Mouse (Mus musculus) naive thymus-derived CD4-positive, alpha-beta T cell, adult 2 months (primary cell): ENCODE data around the gene Dgat2.

Experiments
- DNase-seq: peaks from one replicate; pipeline ENCODE4 v3.0.0-alpha.2; 2011; ENCODE audit warnings: low read depth

Gene Dgat2

DNA sequence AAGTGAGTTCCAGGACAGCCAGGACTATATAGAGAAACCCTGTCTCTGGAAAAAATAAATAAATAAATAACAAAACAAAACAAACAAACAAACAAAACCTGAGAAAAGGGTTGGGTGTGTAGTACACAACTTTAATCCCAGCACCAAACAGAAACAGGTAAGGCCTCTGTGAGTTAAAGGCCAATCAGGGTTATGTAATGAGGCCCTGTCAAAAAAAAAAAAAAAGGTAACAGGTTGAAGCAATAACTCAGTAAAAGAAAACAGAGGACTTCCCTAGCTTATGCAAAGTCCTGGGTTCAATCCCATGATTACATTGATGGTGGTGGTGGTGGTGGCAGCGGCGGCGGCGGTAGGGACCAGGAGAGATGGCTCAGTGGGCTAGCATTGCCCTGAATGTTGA is 45.0 kb downstream of the Dgat2 start:
- DNase-seq, result no peak

DNA sequence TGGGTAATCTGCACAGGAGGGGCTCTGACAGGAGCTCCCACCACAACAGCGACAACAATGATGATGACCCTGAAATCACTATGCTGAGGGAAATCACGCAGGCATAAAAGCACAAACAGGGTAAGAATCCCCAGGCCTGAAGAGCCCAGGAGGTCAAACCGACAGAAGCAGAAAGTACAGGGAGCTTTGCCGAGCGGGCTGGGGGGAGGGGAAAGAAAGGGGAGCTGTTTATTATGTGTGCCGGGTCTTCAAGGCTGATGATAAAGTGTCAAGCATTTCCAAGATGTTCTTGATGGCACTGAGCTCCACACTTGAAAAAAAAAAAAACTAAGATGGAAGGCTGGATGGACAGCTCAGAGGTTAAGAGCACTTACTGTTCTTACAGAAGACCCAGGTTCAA is 45.7 kb downstream of the Dgat2 start:
- DNase-seq, result no peak

DNA sequence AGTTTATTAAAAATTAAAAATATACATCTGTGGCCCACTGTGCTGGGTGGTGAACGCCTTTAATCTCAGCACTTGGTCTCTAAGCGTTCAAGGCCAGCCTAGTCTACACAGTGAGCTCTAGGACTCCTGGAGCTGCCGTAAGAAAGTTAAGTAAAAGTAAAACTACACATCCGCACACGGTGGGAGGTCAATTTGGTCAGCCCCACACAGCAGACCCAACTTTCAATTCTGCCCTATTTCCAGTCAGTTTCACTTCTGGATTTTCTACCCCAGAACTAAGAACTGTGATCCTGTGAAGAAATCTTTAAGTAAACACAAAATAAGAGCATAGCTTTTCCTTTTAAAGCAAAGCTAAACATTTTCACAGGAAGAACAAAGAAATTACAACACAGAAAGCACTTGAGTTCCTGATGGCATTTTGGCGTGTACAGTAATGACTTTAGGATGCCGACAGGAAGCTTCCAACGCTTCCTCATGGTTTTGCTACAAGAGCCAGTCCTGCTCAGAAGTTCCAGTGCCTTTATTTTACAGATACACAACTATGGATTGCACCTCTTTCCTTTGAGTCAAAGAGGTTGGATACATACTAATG is 48.6 kb downstream of the Dgat2 start:
- no peak for DNase-seq

DNA sequence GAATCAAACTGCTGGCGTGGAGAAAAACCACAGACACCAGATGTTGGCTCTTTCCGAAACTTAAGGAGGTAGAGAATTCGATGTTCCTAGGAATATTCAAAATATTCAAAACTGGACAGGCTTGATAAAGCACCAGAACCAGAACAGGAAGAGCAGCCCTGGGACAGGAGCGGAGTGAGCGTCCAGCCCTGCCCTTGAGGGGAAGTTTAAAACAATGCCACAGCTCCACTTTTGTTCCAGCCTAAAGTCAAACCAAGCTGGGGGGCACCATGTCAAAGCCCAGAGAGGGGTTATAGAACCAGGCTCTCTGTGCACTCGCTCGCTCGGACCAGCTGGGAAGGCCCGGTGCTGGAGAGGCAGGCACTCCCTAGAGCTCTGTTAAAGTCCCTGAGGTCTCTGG is 49.9 kb downstream of the Dgat2 start:
- no peak for DNase-seq

DNA sequence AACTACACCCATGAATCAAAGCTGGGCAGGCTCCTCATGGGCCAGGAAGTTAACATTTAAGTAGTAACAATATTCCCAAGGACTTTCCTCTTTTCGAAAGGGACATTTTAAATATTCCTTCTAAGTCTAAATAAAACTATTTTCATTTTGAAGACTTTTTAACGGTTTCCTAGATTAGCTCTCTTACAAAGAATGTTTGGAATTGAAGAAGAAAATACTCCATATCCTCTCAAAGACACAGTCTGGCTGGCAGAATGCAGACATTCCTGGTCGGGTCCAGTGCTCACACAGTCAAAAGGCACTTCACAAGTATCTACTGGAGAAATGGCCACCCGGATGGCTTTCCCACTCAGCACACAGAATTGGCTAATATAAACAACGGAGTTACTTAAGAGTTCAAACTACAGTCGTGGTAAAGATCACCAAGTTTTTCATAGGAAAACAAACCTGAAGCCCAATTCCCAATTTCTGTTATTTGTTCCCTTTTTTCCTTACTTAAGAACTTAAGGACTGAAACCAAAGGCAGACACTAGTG is 50.6 kb downstream of the Dgat2 start:
- DNase-seq, result no peak

DNA sequence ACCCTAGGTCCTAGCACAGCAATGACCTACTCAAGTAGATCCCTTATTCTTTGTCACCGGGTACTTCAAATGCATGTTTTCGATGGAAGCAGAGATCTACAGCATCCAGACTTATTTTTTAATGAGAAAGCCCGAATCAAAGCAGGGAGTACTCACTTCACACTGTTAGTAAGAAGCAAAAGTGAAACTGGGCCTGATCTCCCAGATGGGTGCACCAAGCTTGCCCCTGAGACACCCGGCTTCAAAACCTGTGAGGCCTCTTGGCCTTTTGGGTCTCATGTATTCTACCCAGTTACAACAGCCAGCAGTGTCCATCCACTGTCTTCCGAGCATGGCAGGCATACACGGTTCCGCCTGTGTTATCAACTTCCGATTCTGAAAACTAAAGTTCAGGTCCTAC is 53.6 kb downstream of the Dgat2 start:
- DNase-seq, result peak; percentile 37

DNA sequence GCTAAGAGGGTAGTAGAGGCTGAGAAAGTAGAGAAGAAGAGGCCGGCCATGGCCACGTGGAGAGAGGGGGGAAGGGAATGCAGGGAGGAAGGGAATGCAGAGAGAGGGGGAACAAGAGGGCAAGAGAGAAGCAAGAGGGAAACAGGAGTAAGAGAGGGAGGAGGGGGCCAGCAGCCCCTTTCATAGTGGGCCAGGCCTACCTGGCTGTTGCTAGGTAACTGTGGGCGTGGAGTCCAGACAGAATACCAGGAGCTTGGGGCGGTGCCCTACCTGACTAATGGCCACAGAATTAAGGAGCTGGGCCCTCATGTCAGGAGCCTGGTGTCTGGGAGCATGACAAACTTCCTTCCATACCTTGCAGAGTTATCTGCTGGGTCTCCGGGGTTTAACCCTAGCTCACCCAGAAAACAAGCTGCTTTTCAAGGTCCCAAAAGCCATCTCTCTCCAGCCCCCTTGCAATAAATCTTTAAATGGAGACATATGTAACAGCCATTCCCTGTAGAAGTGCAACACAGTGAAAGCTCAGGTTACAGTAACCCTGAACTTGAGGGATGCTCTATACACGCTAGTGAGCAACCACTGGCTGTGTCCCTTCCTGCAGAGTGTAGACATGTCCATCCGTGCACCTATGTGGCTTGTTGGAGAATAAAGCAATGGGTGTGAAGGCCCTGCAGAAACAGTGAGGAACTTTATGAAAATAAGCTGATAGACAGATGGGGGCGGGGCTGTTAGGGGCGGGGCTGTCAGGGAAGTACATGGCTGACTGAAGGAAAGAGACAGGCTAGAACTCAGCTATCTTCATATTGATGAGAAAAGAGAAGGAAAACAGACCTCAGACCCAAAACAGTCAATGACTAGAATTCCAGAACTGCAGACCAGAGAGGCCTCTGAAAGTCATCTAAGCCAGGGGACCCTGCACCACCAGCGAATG is 54.2 kb downstream of the Dgat2 start:
- no peak for DNase-seq

DNA sequence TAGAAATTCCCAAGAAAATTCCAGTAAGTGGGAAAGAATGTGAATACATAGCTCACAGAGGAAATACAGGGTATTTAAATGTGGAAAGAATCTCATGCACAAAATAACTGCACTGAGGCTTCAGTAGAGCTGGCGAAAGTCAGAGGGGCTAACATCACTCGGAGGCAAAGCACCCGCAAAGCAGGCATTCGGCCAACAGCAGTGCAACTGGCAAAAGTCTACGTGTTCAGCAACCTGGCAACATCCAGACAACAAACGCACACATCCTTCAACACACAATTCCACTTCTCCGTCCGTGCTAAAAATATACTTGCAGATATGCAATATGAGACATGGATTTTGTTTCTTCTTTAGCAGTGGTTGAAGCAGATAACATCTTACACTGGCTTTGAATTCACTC is 56.5 kb downstream of the Dgat2 start:
- DNase-seq, result no peak

DNA sequence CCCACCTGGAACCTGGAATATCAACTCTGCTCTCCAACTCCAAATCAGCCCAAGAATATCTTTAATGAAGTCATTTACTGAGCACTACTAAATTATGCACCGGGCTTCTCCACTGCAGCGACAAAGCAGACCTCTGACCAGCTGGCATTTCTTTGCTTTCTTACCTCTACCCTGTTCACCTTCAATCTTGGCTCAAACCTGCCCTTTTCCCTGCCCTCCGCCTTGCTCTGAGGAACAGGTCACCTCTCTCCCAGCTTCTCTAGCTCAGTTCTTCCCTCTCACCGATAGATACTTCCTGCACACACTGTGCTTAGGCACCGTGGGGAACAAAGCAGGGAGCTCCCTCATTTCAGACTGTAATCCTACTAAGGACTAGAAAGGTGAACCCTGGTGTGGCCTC is 59.9 kb downstream of the Dgat2 start:
- DNase-seq, result no peak

DNA sequence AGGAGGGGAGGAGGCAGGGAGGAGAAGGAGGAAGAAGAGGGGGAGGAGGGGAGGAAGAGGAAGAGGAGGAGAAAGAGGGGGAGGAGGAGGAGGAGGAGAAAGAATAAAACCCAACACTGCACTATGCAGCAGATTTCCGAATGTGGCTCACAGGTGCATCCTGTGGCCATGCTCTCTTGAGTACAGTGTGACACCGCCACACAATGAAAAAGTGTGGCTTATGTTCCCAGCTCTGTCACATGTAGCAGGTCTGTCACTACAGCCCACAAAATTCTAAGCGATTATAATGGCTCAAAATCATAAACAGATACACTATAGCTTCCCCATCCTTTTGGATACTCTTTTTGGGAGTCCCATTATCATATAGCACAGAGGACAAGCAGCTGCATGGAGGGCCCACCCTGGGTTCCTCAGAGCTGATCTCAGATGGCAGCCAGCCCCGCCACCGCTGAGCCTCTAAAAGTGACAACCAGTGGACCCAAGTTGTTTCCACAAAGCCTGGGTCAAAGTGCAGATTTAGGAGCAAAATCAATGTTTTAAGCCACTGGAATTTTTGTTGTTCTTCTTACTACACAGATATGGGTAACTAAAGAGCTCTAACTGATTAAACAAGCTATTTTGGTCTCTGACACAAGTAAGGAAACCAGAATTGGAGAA is 61.5 kb downstream of the Dgat2 start:
- no peak for DNase-seq

DNA sequence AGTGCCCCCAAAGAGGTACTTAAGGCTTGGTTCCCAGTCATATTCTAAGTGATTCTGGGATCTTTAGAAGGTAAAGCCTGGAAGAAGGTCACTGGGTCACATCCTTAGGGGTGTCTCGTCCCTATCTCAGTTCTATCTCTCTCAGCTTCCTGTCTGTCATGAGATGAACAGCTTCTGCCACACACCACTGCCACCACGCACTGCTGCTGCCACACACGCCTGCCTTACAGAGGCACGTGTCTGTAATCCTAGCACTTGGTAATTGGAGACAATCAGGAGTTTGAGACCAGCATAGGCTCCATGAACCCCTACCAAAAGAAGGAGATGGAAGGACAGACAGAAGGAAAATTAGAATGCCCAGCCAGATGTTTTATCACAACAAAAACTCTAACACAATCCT is 62.4 kb downstream of the Dgat2 start:
- no peak for DNase-seq

DNA sequence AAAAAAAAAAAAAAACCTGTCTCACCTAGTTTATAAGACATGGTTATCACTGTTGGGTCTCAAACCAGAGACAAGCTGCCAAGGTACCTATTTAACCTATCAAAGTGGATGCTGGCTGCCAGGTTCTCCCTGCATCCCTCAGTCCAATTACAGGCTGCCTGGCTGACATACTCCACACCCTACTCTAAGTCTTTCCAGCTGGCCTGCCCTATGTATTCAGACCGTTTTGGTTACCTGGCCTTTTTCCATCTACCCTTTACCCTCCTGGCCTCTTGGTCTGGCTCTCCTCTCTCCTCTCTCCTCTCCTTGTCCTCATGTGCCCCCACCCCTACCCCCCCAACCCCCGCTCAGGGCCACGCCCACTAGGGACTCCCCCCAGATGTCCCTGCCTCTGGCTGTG is 65.7 kb downstream of the Dgat2 start:
- DNase-seq, result no peak

DNA sequence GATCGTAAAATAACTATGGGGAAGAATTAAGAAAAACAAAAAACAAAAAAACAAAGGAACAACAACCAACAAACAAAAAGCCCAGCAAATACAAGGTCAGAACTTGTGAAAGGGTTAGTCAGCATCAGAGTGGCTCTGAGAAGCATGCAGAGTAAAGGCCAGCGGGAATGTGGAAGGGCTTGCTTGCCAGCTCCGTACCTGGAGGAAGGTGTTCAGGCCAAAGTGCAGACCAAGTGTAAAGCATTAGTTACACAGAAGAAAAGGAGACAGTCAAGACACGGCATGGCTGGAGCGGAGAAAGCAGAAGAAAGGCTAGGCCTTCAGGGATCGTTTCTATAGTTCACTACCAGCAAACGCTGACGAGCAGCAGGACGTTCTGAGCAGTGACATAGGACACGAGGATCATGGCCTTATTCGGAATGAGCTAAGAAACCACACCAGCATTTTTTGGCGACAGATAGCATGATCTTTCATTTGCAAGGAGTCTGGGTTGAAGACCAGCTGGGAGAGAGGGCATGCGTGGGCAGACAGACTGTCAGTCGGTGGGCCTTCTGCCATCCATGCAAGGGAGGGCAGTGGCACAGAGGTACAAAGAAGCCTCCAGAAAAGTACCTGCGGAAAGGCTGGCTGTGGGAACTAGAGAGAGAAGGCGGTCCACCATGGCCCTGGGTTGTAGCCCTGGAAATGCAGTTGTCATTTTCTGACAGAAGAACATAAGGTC is 68.4 kb downstream of the Dgat2 start:
- DNase-seq, result no peak

DNA sequence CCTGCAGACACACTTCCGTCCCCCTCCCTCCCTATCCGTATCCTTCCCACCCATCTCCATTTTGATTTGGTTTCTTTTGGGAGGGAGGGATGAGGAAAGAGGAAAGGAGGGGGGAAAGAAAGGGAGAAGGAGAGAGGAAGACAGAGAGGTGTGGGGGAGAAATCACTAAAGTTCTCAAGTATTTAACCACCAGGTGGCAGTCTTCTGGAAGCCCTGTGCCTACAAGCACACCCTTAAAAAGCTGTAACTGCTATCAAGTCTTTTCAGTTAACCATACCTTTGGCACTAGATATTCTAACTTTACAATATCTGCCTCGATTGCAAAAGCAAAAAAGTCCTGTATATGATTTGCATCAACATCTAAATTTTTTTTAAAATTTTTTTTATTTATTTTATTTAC is 75.0 kb downstream of the Dgat2 start:
- peak; percentile 65 for DNase-seq

DNA sequence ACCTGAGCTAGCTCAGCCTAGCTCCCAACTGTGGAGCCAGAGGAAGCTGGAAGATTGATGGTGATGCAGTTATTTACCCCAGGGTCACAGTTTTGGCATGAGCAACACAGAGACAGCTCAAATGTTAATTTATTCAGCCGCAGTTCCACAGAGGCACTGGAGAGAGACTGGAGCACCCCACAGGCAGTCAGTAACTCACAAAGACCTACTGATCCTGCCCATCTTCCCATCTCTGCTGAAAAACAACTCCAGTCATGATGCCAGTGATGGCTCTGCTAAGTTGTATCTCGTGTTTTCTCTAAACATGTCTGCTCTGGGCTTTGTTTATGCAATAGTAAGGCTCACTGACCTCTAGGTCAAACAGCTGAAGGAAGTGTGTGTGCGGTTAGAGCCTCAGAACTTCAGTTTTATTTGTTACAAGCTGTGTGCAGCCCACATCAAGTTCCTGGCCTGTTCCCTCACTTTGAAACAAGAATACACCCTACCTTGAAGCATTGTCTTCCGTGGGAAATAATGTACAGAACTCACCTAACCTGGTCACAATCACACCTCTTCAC is 75.7 kb downstream of the Dgat2 start:
- DNase-seq, result no peak
